Mouse (Mus musculus): ENCODE results near the gene Gm21663.
"Not testable (repeated sequence)": the region's sequence is repeated elsewhere in the genome, so short reads cannot be mapped to it uniquely, and the experiment has no call there.

Gene Gm21663

DNA sequence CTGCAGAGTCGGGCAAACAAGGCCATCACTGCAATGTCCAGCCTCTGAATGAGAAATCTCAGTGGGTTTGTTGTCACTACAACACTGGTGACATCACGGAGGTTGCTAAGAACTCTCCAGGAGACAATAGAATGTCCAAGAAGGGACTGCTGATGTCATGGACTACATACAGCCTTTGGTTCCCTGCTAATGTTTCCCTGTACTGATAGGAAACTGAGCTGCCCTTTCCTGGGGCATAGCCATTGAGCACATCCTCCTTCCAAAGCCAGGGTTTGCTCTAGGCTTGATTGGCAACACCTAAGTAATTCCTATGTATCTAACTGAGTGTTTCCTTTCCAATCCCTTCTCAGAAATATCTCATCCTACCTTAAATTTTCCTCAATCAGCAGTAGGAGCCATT is at the start of gene Gm21663:
Gene Gm21663 (minus strand): TSS at position 101 of the 400 bp plus-strand sequence.
- not testable (repeated sequence) for DNase-seq (ENCODE audit: low read depth, low spot score)

GRCm38 (mm10) chr5:25988550-25988949 is 46.4 kb upstream of the Gm21663 start, which contains the start of gene Gm21698:
Gm21698 (minus strand) TSS chr5:25988650.
- not testable (repeated sequence) for DNase-seq (ENCODE audit: low read depth, low spot score)

DNA sequence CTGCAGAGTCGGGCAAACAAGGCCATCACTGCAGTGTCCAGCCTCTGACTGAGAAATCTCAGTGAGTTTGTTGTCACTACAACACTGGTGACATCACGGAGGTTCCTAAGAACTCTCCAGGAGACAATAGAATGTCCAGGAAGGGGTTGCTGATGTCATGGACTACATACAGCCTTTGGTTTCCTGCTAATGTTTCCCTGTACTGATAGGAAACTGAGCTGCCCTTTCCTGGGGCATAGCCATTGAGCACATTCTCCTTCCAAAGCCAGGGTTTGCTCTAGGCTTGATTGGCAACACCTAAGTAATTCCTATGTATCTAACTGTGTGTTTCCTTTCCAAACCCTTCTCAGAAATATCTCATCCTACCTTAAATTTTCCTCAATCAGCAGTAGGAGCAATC is 30.4 kb upstream of the Gm21663 start, which contains the start of gene Gm21680:
Gene Gm21680 (minus strand): TSS at position 101 of the 400 bp plus-strand sequence.
- DNase-seq (ENCODE audit: low read depth, low spot score): not testable (repeated sequence)

- DNase-seq (ENCODE audit: low read depth, low spot score): not testable (repeated sequence)
These were observed 14.9 kb upstream of the Gm21663 start for GRCm38 (mm10) chr5:25957050-25957449.

- DNase-seq (ENCODE audit: low read depth, low spot score): not testable (repeated sequence)
These were observed 14.4 kb upstream of the Gm21663 start for GRCm38 (mm10) chr5:25956611-25957010.

DNA sequence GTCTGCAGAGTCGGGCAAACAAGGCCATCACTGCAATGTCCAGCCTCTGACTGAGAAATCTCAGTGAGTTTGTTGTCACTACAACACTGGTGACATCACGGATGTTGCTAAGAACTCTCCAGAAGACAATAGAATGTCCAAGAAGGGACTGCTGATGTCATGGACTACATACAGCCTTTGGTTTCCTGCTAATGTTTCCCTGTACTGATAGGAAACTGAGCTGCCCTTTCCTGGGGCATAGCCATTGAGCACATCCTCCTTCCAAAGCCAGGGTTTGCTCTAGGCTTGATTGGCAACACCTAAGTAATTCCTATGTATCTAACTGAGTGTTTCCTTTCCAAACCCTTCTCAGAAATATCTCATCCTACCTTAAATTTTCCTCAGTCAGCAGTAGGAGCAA is 12.1 kb upstream of the Gm21663 start, which contains the start of gene Gm21671:
Gene Gm21671 (minus strand): TSS at position 101 of the 400 bp plus-strand sequence.
- not testable (repeated sequence) for DNase-seq (ENCODE audit: low read depth, low spot score)

DNA sequence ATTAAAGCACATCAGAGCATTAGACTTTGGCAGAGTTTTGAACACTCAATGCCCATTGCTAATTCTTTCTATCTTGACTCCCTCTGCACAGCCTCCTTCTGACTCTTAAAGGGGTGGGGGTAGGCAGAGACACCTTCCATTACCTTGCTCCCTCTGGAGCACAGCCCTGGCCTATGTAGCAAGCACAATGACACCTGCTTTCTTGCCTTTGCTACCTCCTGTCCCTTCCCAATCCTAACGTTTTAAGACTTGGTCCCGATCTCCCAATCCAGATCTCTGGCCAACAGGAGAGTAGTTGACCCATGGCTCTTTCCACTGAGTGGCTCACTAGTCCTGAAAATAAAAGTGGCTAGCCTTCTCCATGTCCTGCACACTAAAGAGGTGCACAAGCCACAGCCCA is 3.2 kb upstream of the Gm21663 start:
- DNase-seq (ENCODE audit: low read depth, low spot score): not testable (repeated sequence)

- no peak for DNase-seq (ENCODE audit: low read depth, low spot score)
These were observed 50.9 kb downstream of the Gm21663 start for GRCm38 (mm10) chr5:25891321-25891720.

DNA sequence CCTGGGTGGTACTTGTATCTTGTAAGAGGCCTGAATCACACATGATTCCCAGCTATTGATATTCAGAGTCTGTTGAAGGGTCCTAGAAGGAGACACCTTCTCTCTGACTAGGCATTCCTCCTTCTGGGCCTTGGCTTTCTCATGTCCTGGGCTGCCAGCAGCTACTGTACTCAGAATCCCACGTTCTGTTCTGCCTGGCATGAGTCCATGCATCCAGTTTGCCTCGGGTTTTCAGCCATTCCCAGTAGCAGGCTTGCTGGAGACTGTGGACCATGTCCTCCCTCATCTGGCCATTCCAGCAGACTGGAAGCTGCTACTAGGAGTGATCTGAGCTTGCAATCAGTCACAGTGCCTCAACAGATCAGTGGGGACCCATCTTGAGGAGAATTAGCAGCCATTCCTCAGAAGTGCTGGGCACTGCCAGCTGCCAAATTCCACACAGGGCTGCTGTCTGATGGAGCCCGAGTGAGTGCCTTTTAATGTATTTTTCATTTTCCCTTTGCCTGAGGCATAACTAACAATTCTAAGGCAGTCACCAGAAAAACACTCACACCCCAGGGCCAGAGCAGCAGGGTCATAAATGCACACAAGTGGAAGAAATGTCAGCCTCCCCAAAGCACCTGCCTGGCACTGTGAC is 52.3 kb downstream of the Gm21663 start:
- DNase-seq (ENCODE audit: low read depth, low spot score): no peak

GRCm38 (mm10) chr5:25886708-25887107 is 55.5 kb downstream of the Gm21663 start:
- DNase-seq (ENCODE audit: low read depth, low spot score): no peak

Measured in skeletal muscle tissue, adult 2 months (tissue).